Mouse (Mus musculus): ENCODE results near the gene Ugp2.
"Not testable (repeated sequence)": the region's sequence is repeated elsewhere in the genome, so short reads cannot be mapped to it uniquely, and the experiment has no call there.

Ugp2 gene

DNA sequence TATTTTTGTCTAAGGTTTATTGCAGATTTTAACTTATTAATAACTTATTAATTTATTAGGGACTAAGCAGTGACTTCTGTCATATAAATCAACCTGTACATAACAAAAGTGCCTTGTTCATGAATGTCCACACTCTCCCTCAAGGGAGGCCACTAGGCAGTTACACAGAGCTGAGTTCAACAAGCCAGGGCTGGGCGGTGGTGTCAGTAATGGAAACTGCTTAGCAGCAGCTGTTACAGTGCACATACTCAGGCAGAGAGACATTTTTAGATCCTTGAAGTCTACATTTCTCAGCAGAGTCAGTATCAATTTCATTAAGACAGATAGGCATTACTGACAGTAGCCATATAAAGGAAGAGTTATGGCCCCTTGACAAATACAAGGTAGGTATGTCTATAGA lies 33.1 kb downstream of the Ugp2 start:
- DNase-seq (ENCODE audit: low read depth, low spot score), result no peak

DNA sequence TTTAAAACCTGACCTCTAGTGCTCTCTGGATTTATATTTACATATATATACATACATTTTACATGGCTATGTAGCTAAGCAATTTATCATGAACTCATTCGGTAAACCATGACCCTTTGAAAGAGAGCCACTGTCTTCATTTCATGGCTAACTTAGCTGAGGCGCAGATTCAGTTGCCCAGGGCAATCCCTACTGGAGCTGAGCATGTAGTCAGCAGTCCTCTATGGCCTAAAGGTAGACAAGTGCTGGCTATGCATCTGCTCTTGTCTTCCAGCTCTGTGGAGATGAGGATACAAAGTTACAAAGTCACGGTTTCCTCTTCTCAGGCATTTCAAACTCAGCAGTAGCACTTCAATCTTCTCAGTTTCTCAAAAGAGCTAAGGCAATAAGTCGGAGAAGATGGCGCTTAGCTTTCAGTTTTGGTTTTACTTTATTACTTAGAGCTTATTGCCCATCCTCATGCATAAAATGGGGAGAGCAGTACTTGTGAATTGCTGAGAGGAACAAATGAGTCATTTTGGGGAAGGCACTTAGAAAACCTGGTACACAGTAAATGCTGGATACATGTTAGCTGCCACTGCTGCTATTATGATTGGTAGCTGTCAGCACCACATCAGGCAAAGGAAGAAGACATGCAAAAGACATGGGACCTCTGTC lies 38.2 kb downstream of the Ugp2 start:
- DNase-seq (ENCODE audit: low read depth, low spot score), result no peak

- no peak for DNase-seq (ENCODE audit: low read depth, low spot score)
These were observed 42.9 kb downstream of the Ugp2 start for GRCm38 (mm10) chr11:21328141-21328540.

DNA sequence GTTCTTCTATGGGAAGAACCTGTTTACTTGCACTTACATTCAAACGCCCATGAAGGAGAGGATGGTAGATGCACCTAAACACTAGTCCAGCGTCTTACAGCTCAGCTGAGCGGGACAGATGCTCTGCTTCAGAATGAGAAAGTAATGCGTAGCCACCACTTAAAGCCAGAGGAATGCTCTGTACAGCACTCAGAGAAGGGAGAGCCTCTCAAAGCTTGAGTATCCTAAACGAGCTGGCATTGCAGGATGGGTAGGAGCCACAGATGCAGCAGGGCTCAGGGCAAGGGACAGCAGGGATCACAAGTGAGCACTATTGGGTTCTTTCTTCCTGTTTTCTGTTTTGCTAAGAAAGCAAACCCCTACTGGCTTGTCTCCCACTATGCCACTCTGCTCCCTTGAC lies 43.5 kb downstream of the Ugp2 start:
- DNase-seq (ENCODE audit: low read depth, low spot score), result no peak

GRCm38 (mm10) chr11:21326770-21327169 lies 44.2 kb downstream of the Ugp2 start:
- no peak for DNase-seq (ENCODE audit: low read depth, low spot score)

- no peak for DNase-seq (ENCODE audit: low read depth, low spot score)
These were observed 45.2 kb downstream of the Ugp2 start for GRCm38 (mm10) chr11:21325781-21326180.

DNA sequence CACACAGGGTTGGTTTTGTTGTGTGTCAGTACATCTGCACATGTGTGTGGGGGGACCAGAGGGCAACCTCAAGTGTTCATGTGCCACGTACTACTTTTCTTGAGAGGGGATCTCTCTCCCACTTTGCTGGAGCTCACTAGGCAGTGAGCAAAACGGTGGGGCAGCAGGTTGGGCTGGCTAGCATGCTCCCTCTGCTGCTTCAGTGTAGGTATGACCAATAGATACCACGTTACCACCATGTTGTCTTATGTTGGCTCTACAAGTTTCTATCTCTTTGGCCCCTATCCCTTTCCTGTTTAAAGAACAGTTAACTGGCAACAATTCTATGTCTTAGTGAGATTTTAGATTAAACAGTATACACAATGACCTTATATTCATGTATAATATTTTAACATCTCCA lies 48.7 kb downstream of the Ugp2 start:
- no peak for DNase-seq (ENCODE audit: low read depth, low spot score)

DNA sequence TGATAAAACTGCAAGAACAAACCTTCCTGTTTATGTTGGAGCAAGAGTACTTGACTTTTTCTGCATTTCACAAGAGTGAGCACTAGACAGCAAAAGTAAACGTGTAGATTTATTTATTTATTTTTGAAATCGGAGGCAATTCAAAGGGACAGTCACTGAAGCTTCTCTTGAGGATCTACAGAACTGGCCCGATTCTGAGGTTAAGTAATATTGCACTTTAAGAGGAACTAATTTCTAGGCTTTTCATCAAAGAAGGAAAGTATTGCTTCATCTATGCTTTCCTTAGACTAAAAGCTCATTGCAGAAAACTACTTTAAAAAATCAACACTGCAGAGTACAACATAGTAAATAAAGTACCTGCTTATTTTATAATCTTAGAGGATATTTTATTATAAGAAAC lies 49.4 kb downstream of the Ugp2 start:
- no peak for DNase-seq (ENCODE audit: low read depth, low spot score)

DNA sequence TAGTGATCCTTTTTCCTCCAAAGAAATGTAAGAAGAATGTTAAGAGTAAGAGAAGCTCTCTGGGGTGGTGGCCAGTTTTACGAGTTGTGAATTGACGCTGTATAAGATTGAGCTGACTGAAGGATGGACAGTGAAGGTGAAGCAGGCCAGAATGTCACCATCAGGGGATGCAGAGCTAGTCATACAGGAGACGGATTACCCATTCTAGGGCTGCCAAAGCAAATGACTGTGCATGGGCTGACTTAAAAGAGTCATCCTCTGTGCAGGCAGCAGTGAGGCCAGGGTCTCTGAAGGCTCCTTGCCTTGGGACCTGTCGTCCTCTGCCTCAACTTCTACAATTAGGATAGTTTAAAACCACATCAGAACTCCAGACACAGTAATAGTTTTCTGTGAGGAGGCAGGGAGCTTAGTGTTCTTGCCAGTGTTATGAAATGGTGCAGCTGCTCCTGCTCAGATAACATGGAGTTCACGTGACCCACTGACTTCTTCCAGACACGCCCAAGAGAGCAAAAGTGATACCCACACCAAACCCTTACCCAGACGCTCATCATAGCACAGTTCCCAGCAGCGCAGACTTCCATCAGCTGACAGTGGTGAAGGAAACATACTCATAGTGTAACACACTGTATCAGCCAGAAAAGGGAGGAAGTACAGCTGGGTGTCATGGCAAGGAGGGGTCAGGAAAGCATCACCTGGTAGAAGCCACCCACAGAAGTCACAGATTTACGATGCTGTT lies 56.9 kb downstream of the Ugp2 start:
- DNase-seq (ENCODE audit: low read depth, low spot score), result no peak

GRCm38 (mm10) chr11:21309516-21309915 lies 61.5 kb downstream of the Ugp2 start:
- no peak for DNase-seq (ENCODE audit: low read depth, low spot score)

GRCm38 (mm10) chr11:21308119-21308518 lies 62.9 kb downstream of the Ugp2 start:
- DNase-seq (ENCODE audit: low read depth, low spot score), result no peak

GRCm38 (mm10) chr11:21307078-21307668 lies 63.8 kb downstream of the Ugp2 start:
- DNase-seq (ENCODE audit: low read depth, low spot score), result no peak

DNA sequence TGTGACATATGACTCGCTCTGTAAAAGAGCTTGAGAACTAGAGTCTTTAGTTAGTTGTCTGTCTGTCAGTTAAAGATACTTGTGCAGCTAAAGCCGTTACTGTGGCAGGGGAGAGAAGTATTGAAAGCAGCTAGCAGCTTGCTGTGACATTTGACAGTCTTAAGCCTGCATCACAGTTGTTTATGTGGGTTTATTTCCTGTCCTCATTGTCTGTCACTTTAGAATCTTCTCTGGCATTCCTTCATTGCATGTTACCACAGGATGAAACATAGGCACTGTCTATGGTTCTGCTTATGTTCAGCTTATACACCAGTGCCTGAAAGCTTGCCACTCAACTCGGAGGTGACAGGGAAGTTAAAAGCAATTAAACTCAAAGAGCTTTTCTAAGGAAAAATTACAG lies 67.4 kb downstream of the Ugp2 start:
- no peak for DNase-seq (ENCODE audit: low read depth, low spot score)

DNA sequence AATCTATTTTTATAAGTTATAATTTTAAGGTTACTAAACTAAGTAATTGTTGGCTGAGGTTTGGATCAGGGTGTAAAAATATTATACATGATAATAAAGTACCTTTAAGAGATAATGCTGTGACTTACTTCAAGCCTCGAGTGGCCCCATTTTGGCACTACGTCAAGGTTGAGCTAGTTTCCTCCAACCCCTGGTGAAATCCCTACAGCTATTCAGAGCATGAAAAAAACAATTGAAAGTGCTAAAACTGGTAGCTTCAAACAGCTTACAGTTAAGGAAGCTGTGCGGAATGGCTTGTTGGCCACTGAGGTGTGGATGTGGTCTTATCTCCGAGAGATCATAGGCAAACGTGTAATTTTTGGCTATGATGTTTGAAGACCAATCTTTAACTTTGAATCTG lies 75.5 kb downstream of the Ugp2 start:
- DNase-seq (ENCODE audit: low read depth, low spot score), result no peak

GRCm38 (mm10) chr11:21288153-21288552 lies 82.8 kb downstream of the Ugp2 start:
- not testable (repeated sequence) for DNase-seq (ENCODE audit: low read depth, low spot score)

GRCm38 (mm10) chr11:21286391-21286790 lies 84.6 kb downstream of the Ugp2 start:
- no peak for DNase-seq (ENCODE audit: low read depth, low spot score)

DNA sequence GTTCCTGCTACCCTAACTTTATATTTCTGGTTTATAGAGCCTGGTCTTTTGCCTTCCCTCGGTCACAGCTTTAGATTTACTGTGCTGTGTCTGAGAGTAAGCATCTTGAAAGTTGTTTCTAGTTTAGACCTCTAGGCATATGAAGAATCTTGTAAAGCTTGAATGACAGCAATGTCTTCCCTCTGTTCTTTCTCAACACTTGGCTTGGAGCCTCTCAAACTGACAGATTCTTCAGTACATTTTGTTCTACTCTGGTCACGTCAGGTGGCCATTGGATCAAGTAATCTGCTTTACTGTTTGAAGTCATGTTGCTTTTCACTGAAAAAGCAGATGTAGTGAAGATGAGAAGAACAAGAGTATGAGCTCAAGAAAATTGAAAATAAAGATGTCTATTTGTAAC lies 94.8 kb downstream of the Ugp2 start:
- no peak for DNase-seq (ENCODE audit: low read depth, low spot score)

All from brain, embryonic 18.5 days (tissue).